Mouse (Mus musculus): Measurements from ENCODE around the gene Mast3. TPM values are rescaled to one million over a fixed set of nuclear protein-coding genes. Genes with fewer than 3 reads are reported as not detected.
A peak's percentile ranks its signal among the peaks of the same experiment; 100 is the strongest.

The Mast3 gene
- polyA plus RNA-seq, 1 experiment from 2014 or later, result 13.5 TPM

DNA sequence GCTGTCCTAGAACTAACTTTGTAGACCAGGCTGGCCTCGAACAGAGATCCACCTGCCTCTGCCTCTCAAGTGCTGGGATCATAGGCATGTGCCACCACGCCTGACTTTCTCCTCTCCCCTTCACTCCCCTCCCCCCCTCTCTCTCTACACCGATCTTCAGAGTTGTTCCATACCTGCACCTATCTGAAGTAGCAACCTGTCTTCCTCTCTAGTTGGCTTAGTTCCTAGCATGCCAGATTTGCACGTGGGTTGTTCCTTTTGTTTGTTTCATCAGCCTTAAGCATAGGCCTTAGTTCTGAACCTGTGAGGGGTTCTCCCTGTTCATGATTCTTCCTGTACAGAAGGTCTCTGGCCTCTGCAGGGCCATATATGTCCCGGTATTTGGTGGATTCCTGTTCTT is 67.1 kb downstream of the Mast3 start:
- Histone ChIP-seq H3K4me1 (ENCODE audit: control insufficient read depth, insufficient read depth, low read length) (no peaks in the 10 kb centered on the region), H3K4me2 (ENCODE audit: low read depth, low read length) (no peak overlapping the region), H3K9me3 (ENCODE audit: control insufficient read depth, low read length) (no peaks in the 10 kb centered on the region), H3K36me3 (ENCODE audit: control insufficient read depth, insufficient read depth, low read length) (no peaks in the 10 kb centered on the region), H3K27ac (replicated peaks; ENCODE audit: low read depth, low read length) (no peak overlapping the region), H3K9ac (ENCODE audit: low read depth, low read length) (no peak overlapping the region), H3K4me3 (ENCODE audit: low read depth, low read length) (no peak overlapping the region), H3K27me3 (replicated peaks; ENCODE audit: control insufficient read depth, insufficient read depth, low read length) (peaks cover 20% of the 10 kb centered on the region)
- ATAC-seq (ENCODE audit: low read depth), result no peak
- no peak for DNase-seq (ENCODE audit: low spot score)
- WGBS, result 51% methylated on average over 5 of the region's 5 CpGs

DNA sequence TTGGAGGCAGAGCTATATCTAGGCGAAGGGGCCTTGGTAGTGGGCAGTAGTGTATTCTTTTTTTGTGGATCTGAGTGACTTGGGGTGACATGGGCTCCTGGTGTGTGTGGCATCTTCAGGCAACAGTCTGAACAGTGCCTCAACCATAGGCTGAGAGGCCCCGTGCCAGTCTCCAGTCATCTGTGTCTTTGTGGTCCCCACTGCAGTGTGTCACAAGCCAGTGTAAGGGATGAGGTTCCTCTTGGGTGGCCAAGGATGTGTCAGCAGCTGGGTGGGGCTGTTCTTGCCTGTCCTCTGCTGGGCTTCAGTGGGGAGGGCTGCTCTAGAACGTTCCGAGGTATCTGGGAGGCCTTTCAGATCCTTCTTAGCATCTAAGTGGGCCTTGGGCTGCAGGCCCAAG is 73.9 kb downstream of the Mast3 start:
- Histone ChIP-seq H3K4me2 (ENCODE audit: low read depth, low read length) (no peak overlapping the region), H3K9ac (ENCODE audit: low read depth, low read length) (no peak overlapping the region), H3K27me3 (replicated peaks; ENCODE audit: control insufficient read depth, insufficient read depth, low read length) (peaks cover 41% of the 10 kb centered on the region), H3K4me1 (ENCODE audit: control insufficient read depth, insufficient read depth, low read length) (no peaks in the 10 kb centered on the region), H3K27ac (replicated peaks; ENCODE audit: low read depth, low read length) (no peak overlapping the region), H3K4me3 (ENCODE audit: low read depth, low read length) (no peak overlapping the region), H3K9me3 (ENCODE audit: control insufficient read depth, low read length) (no peaks in the 10 kb centered on the region), H3K36me3 (ENCODE audit: control insufficient read depth, insufficient read depth, low read length) (no peaks in the 10 kb centered on the region)
- 93% methylated on average over 4 of the region's 4 CpGs for WGBS
- DNase-seq (ENCODE audit: low spot score) (no peak), ATAC-seq (ENCODE audit: low read depth) (no peak)

DNA sequence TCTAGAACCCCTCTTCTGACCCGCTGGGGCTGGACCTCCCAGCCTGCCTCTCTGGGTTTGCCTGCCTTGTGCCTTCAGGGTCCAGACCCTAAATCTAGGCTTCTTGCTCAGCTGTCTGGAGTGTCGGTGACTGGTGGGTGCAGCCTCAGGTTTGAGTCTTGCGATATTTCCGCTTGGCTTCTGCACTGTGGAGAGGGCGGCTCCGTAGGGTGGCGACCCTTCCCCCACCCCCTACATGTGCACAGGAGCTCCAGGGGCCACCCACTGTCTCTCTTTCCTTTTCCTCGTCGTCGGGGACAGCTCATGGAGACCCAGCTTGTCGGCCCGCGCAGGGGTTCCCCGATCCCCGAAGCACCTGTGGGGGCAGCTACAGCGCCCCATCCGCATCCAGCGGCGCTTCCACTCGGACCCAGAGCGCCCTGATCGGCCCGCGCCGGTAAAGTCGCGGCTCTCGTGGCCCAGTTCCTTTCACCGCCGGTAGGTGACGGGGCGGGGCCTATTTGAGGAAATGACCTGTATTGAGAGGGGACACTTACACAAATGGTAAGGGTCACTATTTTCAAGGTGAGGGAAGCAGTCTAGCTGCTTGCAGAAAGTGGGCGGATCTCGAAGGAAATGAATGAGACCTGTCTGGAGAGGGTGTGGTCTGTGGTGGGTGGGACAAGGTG is 74.9 kb downstream of the Mast3 start:
- no peaks in the 10 kb centered on the region for H3K36me3 ChIP-seq (ENCODE audit: control insufficient read depth, insufficient read depth, low read length)
- no peak overlapping the region for H3K27ac ChIP-seq (replicated peaks; ENCODE audit: low read depth, low read length)
- DNase-seq (ENCODE audit: low spot score) (no peak), ATAC-seq (ENCODE audit: low read depth) (no peak)
- H3K9me3 ChIP-seq (ENCODE audit: control insufficient read depth, low read length), result no peaks in the 10 kb centered on the region
- WGBS, result 5% methylated on average over 34 of the region's 34 CpGs
- peak overlapping the region; percentile 25 for H3K4me3 ChIP-seq (ENCODE audit: low read depth, low read length)
- H3K4me1 ChIP-seq (ENCODE audit: control insufficient read depth, insufficient read depth, low read length), result no peaks in the 10 kb centered on the region
- peak overlapping the region; percentile 49 for H3K4me2 ChIP-seq (ENCODE audit: low read depth, low read length)
- peak overlapping the region; percentile 30; the same call in 1 of the 2 replicates for H3K9ac ChIP-seq (ENCODE audit: low read depth, low read length)
- peaks cover 41% of the 10 kb centered on the region for H3K27me3 ChIP-seq (replicated peaks; ENCODE audit: control insufficient read depth, insufficient read depth, low read length)

Small RNAs within 50 kb of the gene (microRNA-seq; reads per million reads assigned to microRNA genes)
- gene Mir7240 (ENCODE audit: borderline number of aligned reads), result not detected

Other genes starting within 250 kb of the Mast3 start
- gene Isyna1, start 210.7 kb downstream of the Mast3 start, polyA plus RNA-seq (2014; fragmentation: Nextera tagmentation; extraction: Ambion mirVana), result 94.5 and 107 TPM in 2 replicates
- gene Ssbp4, start 196.2 kb downstream of the Mast3 start, polyA plus RNA-seq (2014; fragmentation: Nextera tagmentation; extraction: Ambion mirVana), result 120 and 132 TPM in 2 replicates
- gene Lrrc25, start 188.9 kb downstream of the Mast3 start, polyA plus RNA-seq (2014; fragmentation: Nextera tagmentation; extraction: Ambion mirVana), result 1.8 and 2.3 TPM in 2 replicates
- gene Gdf15, start 172.6 kb downstream of the Mast3 start, polyA plus RNA-seq (2014; fragmentation: Nextera tagmentation; extraction: Ambion mirVana), result 0.28 and 0.29 TPM in 2 replicates
- 59.8 and 62.7 TPM in 2 replicates for gene Pgpep1, start 144.7 kb downstream of the Mast3 start, polyA plus RNA-seq (2014; fragmentation: Nextera tagmentation; extraction: Ambion mirVana)
- 199 and 223 TPM in 2 replicates for gene Lsm4, start 131.8 kb downstream of the Mast3 start, polyA plus RNA-seq (2014; fragmentation: Nextera tagmentation; extraction: Ambion mirVana)
- 103 and 121 TPM in 2 replicates for gene Jund, start 106.1 kb downstream of the Mast3 start, polyA plus RNA-seq (2014; fragmentation: Nextera tagmentation; extraction: Ambion mirVana)
- not detected in 2 replicates for gene Iqcn, start 101.6 kb downstream of the Mast3 start, polyA plus RNA-seq (2014; fragmentation: Nextera tagmentation; extraction: Ambion mirVana)
- gene Gm3336, start 86.5 kb downstream of the Mast3 start, polyA plus RNA-seq (2014; fragmentation: Nextera tagmentation; extraction: Ambion mirVana), result not detected in 2 replicates
- gene Pde4c, start 81.3 kb downstream of the Mast3 start, polyA plus RNA-seq (2014; fragmentation: Nextera tagmentation; extraction: Ambion mirVana), result 0.16 and 0.22 TPM in 2 replicates
- gene Rab3a, start 50.4 kb downstream of the Mast3 start, polyA plus RNA-seq (2014; fragmentation: Nextera tagmentation; extraction: Ambion mirVana), result 36.3 and 39.0 TPM in 2 replicates
- gene Mpv17l2, start 44.1 kb downstream of the Mast3 start, polyA plus RNA-seq (2014; fragmentation: Nextera tagmentation; extraction: Ambion mirVana), result 34.2 and 36.5 TPM in 2 replicates
- gene Pik3r2, start 28.3 kb downstream of the Mast3 start, polyA plus RNA-seq (2014; fragmentation: Nextera tagmentation; extraction: Ambion mirVana), result 61.5 and 70.3 TPM in 2 replicates
- 0.07 and 0.19 TPM in 2 replicates for gene Il12rb1, start 3.4 kb upstream of the Mast3 start, polyA plus RNA-seq (2014; fragmentation: Nextera tagmentation; extraction: Ambion mirVana)
- gene Arrdc2, start 34.7 kb upstream of the Mast3 start, polyA plus RNA-seq (2014; fragmentation: Nextera tagmentation; extraction: Ambion mirVana), result 5.4 and 5.8 TPM in 2 replicates
- gene Kcnn1, start 58.2 kb upstream of the Mast3 start, polyA plus RNA-seq (2014; fragmentation: Nextera tagmentation; extraction: Ambion mirVana), result 2.9 and 3.4 TPM in 2 replicates
- gene Ccdc124, start 68.9 kb upstream of the Mast3 start, polyA plus RNA-seq (2014; fragmentation: Nextera tagmentation; extraction: Ambion mirVana), result 87.1 and 91.3 TPM in 2 replicates
- 0.42 and 0.58 TPM in 2 replicates for gene Slc5a5, start 87.7 kb upstream of the Mast3 start, polyA plus RNA-seq (2014; fragmentation: Nextera tagmentation; extraction: Ambion mirVana)
- gene Rpl18a, start 92.4 kb upstream of the Mast3 start, polyA plus RNA-seq (2014; fragmentation: Nextera tagmentation; extraction: Ambion mirVana), result 5,430 and 5,481 TPM in 2 replicates
- gene Map1s, start 100.9 kb upstream of the Mast3 start, polyA plus RNA-seq (2014; fragmentation: Nextera tagmentation; extraction: Ambion mirVana), result 41.3 and 49.7 TPM in 2 replicates

All from embryonic facial prominence, embryonic 14.5 days (tissue).